Mouse (Mus musculus): ENCODE data around the gene Hhatl.

Gene Hhatl

DNA sequence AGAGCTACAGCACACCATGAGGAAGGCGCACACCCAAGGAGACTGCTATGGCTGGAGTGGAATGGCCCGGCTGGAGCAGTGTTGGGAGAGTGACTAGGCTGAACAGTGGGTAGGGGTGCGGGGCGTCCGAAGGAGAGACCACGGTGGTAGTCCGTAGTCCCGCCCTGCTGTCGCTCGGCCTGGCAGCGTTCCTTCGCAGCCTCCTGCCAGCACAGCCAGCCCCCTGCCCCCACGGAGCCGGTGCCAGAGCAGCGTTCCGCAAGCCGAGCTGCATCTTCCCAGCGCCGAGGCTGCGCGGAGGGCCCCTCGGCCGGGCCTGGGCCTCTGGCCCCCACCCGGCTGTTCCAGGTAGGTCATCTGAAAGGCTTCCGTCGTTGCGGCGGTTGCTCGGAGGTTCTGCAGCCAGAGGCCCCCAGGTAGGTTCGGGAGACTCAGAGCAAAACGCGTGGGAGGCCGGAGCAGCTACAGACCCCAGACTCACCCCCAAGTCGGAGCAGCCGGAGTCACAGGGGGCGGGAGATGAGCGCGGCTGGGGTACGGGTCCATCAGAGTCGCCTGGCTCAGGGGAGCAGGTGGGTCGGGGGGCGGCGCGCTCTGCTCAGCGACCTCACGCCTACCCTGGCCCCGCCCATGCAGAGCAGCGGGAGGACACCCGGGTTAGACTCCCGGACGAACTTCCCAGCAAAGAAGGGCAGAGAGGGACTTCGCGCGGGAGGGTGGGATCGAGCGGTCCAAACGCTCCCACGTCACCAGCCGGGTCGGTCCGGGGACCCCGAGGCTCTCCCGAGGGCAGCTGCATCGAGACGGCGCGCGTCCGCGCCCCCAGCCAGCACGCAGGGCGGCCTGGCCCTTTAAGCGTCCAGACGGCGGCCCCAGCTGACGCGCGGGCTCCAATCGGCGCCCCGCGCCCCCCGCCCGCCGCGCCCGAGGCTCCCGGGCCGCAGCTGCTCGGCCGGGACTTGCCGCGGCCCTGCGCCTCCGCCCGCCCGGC, 32.9 kb downstream of the Hhatl start, which contains the start of gene Zfp651:
TSS of gene Zfp651 (plus strand) at position 240 of the 991 bp plus-strand sequence.
- DNase-seq (ENCODE audit: low spot score in 2 of 2): no peak

DNA sequence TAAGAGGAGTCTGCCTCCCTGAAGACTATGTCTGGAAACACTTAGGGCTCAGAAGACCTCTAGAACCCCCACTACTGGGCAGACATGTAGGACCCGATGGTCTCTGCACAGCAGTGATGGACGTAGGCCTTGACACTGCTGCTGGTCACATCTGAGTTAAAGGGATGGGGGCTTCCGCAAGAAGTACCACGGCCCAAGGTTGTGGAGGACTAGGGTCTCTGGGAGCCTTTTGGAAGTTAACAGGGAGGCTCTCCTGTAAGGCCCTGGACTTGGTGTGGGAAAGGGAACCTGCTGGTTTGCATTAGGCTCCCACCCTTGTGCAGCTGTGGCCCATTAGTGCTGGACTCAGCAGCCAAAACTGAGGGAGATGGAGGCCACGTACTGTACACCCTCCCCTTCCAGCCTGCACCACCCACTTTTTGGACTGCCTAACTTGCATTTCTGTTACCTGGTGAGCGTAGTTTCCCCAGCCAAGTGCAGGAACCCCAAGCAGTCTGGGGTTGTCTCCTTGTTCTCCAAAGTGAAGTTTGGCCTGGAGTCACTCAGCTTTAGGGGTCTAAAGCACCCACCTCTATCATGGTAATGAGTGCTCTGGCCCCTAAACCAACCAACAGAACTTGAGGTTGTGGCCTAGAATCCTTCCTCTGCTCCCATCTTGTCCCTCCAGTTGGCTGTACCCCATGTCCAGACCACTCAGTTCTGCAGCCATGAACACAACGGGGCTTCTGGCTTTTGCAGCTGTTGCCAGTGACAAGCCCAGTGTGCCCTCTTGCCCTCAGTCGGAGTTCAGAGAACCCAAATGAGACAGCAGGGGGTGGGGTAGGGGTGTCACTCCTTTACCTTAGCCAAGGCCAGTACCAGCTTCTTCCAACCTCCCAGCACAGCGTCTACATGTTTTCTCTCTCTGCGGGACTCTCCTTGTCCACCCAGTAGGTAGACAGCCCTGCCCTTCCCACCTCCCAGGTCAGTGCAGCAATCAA, 34.2 kb downstream of the Hhatl start:
- no peak for DNase-seq (ENCODE audit: low spot score in 2 of 2)

DNA sequence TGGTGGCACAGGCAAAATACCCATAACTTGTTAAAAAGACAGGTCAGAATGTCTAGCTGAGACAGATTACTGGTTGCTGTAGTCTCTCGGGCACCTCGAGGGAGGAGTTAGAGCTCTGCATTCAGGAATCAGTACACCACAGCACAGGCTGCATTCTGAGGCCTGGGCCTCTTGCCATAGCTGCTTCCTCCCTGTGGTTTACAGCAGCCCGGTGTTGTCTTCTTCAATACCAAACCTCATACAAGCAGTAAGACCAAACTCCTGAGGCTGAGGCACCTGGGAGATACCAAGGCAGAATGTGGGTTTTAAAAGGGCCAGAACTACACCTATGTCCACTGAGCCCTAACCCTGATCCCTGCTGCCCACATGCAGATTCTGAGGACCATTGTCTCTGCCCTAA, 34.9 kb downstream of the Hhatl start:
- DNase-seq (ENCODE audit: low spot score in 2 of 2): no peak

DNA sequence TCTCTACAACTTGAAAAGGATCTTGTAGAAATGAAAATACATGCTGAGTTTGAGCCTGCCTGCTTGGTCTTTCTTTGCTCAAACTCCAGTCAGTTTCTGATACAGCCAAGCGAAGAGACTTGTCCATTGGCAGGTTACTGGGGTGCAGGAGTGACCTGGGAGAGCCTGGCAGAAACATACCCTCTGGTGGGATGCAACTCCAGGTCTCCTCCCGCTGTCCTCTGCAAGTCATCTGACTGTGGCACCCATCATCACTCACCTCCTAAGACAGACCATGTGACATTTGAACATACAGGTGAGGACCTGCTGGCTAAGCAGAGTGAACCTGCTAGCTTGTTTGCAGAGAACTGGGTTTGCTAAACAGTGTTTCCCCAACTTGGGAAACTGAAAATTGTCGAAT, 35.5 kb downstream of the Hhatl start:
- no peak for DNase-seq (ENCODE audit: low spot score in 2 of 2)

DNA sequence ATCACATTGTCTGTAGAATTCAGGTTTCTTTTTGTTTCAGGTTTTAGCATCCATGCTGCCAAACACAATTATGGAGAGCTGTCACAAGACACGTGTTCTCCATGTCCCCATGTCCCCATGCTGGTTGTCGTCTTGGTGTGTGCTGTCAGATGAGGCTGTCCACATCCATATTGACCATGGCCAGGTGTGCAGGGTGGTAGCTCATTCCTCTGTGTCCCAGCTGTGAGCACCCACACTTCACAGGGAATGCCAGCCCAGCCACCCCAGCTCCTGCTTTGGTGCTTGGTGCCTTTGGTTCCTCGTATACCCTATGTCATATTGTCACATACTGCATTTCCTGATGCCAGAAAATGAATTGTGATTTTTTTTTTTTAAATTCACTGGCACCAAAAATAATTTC, 37.7 kb downstream of the Hhatl start:
- DNase-seq (ENCODE audit: low spot score in 2 of 2): no peak

DNA sequence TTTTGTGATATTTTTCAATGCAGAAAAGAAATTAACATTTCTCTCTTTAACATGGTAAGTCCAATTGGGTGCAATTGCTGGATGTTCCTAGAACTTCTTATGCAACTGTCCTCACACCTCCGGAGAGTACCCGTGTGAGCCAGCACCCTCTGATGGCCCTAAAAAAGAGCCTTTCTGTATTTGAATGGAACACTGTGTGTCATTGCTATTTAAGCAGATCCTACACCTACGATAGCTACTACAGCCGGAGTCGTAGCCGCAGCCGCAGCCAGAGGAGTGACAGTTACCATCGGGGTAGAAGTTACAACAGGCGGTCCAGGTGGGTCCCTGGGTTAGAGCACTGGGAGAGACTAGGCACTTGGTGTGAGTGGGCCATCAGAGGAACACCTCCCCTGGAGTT, 39.5 kb downstream of the Hhatl start:
- DNase-seq (ENCODE audit: low spot score in 2 of 2): no peak

DNA sequence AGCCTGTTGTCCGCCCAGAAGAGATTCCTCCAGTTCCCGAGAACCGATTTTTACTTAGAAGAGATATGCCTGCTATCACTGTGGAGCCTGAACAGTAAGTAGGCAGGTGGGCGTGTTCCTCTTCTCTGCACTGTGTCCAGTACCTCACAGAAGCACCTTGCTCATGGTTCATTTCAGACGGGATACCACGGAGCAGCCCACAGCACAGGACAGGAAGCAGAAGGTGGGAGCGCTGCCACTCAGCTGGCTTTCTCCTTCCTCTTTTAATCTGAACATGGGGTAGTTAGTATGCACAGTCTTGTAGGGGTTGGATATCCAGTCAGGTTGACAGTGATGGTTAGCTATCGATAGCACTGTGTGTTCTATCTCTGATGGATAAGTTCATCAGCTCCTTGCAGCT, 48.3 kb downstream of the Hhatl start:
- no peak for DNase-seq (ENCODE audit: low spot score in 2 of 2)

DNA sequence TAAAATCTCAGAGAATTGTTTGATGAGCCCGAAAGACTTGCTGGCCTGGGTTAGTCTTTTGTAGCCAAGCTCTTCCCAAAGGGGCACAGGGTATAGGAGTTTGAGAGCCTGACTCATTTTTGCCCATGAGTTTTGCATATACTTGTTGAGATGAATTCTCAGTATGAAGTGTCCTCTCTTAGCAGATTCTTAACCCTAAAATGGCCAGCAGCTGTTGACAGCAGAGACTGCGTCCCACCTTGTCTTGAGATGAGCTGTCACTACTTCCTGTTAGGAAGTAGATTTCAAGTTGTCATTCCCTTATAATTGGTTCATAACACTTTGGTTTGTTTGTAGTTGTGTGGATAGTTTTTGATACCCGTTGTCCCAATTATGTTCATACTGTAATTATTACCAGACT, 51.1 kb downstream of the Hhatl start:
- DNase-seq (ENCODE audit: low spot score in 2 of 2): no peak

DNA sequence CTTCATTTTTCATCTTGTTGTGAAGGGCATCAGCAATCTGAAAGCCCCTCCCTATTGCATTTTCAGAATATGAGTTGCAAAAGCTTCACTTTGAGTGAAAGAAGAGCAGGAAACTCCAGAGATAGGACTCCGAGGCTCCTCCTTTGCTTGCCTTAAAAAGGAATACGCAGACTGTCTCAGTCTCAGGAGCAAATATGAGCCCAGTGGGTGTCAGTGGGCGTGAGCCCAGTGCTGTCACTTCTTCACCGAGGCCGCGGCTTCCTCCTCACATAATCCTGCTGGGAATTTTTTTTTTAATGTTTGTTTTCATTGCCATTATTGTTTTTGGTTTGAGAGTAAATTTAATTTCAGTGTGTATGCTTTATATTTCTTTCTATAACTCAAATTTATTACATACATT, 51.8 kb downstream of the Hhatl start:
- no peak for DNase-seq (ENCODE audit: low spot score in 2 of 2)
